Mouse (Mus musculus) kidney, embryonic 16.5 days (tissue): ENCODE results near the gene Prdm12. TPM values are rescaled to one million over a fixed set of nuclear protein-coding genes. Genes with fewer than 3 reads are reported as not detected.

ENCODE experiments used
- ATAC-seq: fragments of 200-750 bp; cut with Nextera tagmentation; 2 replicates; pipeline ENCODE4 v1.8.0; 2017; ENCODE audit warnings: moderate TSS enrichment; ENCODE audit not compliant: low FRiP score, low TSS enrichment
- H3K27ac ChIP-seq: fragments of 300-500 bp; sonication (generic); 2 replicates; pipeline ENCODE4 v1.5.1; 2014; ENCODE audit warnings: low read length
- H3K27me3 ChIP-seq: fragments of 300-500 bp; sonication (generic); 2 replicates; pipeline ENCODE4 v1.6.1; 2014; ENCODE audit warnings: low read length, control low read depth, mixed read lengths; ENCODE audit not compliant: insufficient read depth
- H3K36me3 ChIP-seq: fragments of 300-500 bp; sonication (generic); 2 replicates; pipeline ENCODE4 v1.6.1; 2014; ENCODE audit warnings: low read length, control low read depth, mixed read lengths; ENCODE audit not compliant: insufficient read depth
- H3K4me1 ChIP-seq: fragments of 300-500 bp; sonication (generic); 2 replicates; pipeline ENCODE4 v1.6.1; 2014; ENCODE audit warnings: low read length, control low read depth, mixed read lengths; ENCODE audit not compliant: insufficient read depth
- H3K4me2 ChIP-seq: fragments of 300-500 bp; sonication (generic); replicated peaks from 2 replicates; pipeline ENCODE4 v1.6.1; 2014; ENCODE audit warnings: low read depth, low read length
- H3K4me3 ChIP-seq: fragments of 300-500 bp; sonication (generic); 2 replicates; pipeline ENCODE4 v1.5.1; 2014; ENCODE audit warnings: mild to moderate bottlenecking, low read length
- H3K9ac ChIP-seq: fragments of 300-500 bp; sonication (generic); replicated peaks from 2 replicates; pipeline ENCODE4 v1.6.1; 2014; ENCODE audit warnings: low read length
- H3K9me3 ChIP-seq: fragments of 300-500 bp; sonication (generic); 2 replicates; pipeline ENCODE4 v1.6.1; 2016; ENCODE audit warnings: low read length, control low read depth
- WGBS: fragments of 180-500 bp; shearing (Covaris S2); extraction: QIAGEN DNeasy Blood & Tissue Kit; methylation state at CpG from one replicate; pipeline ENCODE4 v1.1.7; 2014; 5-methylcytosine and 5-hydroxymethylcytosine counted together
- microRNA-seq: library from miRNA; unstranded; fragments of <30 nt; microRNA quantifications from one replicate; pipeline ENCODE4, GENCODE M21; 2016
- polyA plus RNA-seq: library from polyadenylated mRNA; unstranded; fragments of >200 nt; fragmentation: Nextera tagmentation; extraction: Ambion mirVana; gene quantifications from 2 replicates; pipeline ENCODE4 v1.2.1, GENCODE M21; 2015

Gene Prdm12
- polyA plus RNA-seq, 1 experiment from 2014 or later: not detected

DNA sequence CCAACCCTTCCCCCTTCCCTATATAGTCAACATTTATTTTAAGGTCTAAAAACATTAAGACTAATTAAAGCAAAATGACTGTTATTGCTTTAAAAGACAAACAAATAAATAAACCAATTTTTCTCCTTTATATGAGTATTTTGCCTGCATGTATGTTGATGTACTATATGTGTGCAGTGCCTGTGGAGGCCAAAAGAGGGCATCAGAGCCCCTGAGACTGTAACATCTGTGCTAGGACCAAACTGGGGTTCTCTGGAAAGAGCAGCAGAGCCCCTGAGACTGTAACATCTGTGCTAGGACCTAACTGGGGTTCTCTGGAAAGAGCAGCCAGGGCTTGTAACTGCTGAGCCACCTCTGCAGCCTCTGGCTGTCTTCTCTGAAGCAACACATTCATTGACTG, 58.4 kb downstream of the Prdm12 start:
- Histone ChIP-seq H3K4me3 (no peak overlapping the region), H3K4me1 (no peaks in the 10 kb centered on the region), H3K9me3 (no peaks in the 10 kb centered on the region), H3K27ac (no peak overlapping the region), H3K36me3 (peaks cover 24% of the 10 kb centered on the region), H3K9ac (no peak overlapping the region), H3K4me2 (no peak overlapping the region), H3K27me3 (no peaks in the 10 kb centered on the region)
- ATAC-seq: no peak

- WGBS: 53% methylated on average over 7 of the region's 7 CpGs
- ATAC-seq: no peak
- Histone ChIP-seq H3K27me3 (no peaks in the 10 kb centered on the region), H3K27ac (no peak overlapping the region), H3K9ac (no peak overlapping the region), H3K4me2 (no peak overlapping the region), H3K36me3 (peaks cover 17% of the 10 kb centered on the region), H3K4me1 (no peaks in the 10 kb centered on the region), H3K9me3 (no peaks in the 10 kb centered on the region), H3K4me3 (no peak overlapping the region)
These were observed 61.0 kb downstream of the Prdm12 start for GRCm38 (mm10) chr2:31700545-31701446.

- Histone ChIP-seq H3K9me3 (no peaks in the 10 kb centered on the region), H3K9ac (no peak overlapping the region), H3K36me3 (peaks cover 6% of the 10 kb centered on the region), H3K27ac (no peak overlapping the region), H3K4me1 (no peaks in the 10 kb centered on the region), H3K4me2 (no peak overlapping the region), H3K27me3 (no peaks in the 10 kb centered on the region), H3K4me3 (no peak overlapping the region)
- ATAC-seq: no peak
These were observed 63.4 kb downstream of the Prdm12 start for GRCm38 (mm10) chr2:31703226-31703625.

Small RNA genes lying within 50 kb of the gene (microRNA-seq; reads per million reads assigned to microRNA genes)
- gene Mir6998: not detected

Other genes with a start within 250 kb of the Prdm12 start
- gene Ass1, start 169.8 kb upstream of the Prdm12 start, polyA plus RNA-seq: 130 and 164 TPM in 2 replicates
- gene Fubp3, start 67.4 kb upstream of the Prdm12 start, polyA plus RNA-seq: 80.9 and 84.9 TPM in 2 replicates
- gene Exosc2, start 30.7 kb downstream of the Prdm12 start, polyA plus RNA-seq: 75.1 and 79.7 TPM in 2 replicates
- 43.7 and 48.0 TPM in 2 replicates for gene Abl1, start 48.3 kb downstream of the Prdm12 start, polyA plus RNA-seq
- 0.09 TPM in 1 of 2 replicates, not detected in the other for gene Qrfp, start 170.5 kb downstream of the Prdm12 start, polyA plus RNA-seq
- gene Fibcd1, start 206.0 kb downstream of the Prdm12 start, polyA plus RNA-seq: 1.4 and 1.5 TPM in 2 replicates
- gene Lamc3, start 247.3 kb downstream of the Prdm12 start, polyA plus RNA-seq: 4.1 and 4.7 TPM in 2 replicates